Mouse (Mus musculus) cerebellum, postnatal 25 days (tissue): Measurements from ENCODE around the gene 4930432M17Rik.

Source experiments
- DNase-seq, 2 experiments: peaks; one replicate each; pipeline ENCODE4 v3.0.0; 2021; ENCODE audit warnings: mixed read lengths in 2 of 2

Gene 4930432M17Rik

DNA sequence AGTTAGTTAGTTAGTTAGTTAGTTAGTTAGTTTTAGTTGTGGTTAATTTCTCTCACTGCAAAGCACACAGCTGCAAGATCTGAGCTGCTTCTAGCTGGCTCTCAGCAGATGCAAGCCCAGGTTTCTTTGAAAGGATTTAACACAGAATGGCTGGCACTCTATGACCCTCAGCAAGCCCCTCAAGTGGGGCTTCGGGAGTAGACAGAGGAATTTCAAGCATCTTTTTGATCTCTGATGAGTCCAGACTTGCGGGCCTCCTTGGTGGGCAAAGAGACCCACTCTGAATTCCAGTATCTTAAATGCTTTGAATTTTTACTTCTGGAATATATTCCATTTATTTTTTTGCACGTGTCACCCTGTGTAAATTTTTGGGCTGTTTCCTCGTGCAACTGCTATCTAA is 8.4 kb downstream of the 4930432M17Rik start:
- no peak for DNase-seq

DNA sequence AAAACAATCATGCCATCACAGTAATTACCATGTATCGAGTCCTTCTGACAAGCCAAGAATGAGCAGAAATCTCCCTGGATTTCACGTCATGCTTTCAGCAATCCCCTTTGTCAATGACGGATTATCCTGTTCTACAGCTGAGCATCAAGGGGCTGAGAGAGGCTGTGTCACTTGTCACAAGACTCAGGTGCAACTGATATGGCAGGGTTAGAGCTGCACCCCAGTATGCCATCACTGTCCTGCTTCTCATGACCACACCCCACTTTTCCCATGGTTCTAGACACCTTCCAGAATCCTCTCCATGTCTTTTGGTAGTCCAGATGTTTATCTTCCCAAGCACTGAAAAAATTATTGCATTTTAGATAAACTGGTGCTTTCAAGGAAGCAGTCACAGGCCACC is 8.9 kb downstream of the 4930432M17Rik start:
- no peak for DNase-seq

DNA sequence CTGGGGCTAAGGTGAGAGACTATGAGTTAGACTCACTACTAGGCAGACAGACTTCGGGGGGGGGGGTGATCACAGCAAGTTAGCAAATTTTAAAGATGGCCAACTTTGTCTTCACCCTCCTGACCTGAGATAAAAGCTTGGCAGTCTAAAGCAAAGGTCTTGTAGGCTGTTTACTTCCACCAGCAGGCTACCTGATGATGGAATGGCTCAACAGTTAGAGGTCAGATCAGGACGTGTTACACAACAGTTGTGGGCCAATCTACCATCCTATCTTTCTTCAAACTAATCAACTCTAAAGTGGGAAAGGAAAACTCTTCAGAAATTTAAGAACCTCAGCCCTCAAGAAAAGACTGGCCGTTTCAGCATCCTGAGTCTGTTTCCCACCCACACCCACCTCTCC is 9.6 kb downstream of the 4930432M17Rik start:
- no peak for DNase-seq

DNA sequence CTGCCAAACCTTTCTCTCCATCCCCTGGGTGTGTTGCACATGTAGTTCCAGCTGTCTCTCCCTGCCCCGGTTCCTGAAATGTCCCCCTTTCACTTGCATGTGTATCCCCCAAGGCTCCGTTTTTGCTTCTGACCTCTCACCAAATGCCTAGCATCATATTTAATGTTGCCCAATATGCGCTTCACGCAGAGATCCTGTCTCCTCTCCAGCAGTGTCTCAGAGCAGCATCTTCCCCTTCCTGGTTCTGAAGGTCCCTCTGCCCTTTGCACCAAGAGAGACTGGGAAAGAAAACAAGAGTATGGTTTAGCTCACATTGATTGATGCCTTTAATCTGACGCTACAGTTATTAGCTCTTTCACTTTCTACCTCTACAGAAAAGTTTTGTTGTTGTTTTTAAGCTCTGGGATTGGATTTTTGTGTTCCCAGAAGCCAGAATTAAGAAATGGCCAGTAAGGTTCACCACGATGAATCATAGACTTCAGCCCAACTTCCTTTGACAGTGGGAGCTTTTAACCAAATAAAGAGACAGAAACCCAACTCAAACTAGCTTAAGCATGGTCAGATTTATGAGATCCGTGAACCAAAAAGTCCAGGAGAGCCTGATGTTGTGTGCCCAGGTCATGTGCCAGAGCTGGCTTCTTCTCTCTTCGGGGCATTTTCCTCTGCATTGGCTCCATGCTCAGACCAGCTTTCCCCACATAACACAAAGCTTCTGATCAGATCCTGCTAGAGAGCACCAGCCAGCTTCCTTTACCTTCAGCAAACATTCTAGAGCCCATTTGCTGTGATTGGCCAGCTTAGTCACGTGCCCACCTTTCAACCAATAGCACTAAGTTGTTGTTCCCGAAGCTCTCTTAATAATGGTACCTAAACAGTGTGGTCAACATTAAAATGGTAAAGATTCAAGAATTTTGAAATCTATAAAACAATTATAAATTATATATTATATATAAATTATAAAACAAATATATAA is 12.2 kb downstream of the 4930432M17Rik start:
- no peak for DNase-seq

DNA sequence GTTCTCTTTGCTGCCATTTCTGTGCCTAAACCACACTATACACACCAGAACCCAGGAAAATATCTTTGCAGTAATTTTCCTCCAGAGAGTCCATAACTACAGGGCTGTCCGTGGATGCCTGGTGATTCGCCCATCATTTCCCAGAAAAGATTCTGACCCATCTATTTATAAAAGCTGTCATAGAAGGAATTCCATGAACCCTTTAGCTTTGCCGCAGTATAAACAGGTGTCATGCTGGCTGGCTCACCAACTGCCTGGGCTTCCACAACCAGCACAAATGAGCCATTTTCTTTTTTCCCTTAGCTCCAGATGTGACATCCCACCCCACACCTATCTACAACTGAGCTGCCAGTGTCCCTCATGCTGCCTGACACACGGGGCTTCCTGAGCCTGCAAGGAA is 14.0 kb downstream of the 4930432M17Rik start:
- DNase-seq = no peak

DNA sequence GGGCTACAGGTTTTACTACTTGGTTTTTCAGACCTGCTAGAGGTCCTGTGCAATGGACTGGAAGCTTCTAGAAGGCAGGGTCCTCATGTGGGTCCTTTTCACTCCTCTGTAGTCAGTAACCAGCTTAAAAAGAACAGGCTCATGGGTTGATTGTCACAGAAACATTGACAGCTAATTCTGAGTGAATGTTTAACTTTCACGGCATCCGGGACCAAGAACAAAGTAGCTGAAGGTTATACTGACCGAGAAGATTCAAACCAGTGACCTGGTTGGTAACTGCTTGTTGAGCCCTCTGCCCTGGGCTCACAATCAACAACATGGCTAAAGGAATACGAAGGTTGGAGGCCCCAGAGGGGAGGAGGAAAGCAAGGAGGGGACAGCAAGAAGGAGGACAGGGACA is 14.4 kb downstream of the 4930432M17Rik start:
- DNase-seq = no peak

DNA sequence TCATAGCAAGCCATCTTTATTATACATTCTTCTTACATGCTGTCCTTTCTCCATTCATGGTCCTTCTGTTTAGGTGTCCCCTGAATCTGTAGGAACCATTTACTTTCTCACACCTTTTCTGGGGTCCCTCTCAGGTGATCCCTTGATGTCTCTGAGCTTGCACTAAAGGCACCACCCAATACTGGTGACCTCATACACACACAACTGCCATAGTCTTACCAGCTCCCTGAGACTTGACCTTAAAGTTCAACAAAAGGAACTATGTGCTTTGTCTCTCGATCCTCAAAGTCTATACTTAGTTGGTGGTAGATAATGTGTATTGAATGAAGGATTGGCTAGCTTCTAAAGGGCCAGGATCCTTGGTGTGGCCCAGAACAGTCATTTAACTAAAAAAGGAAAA is 15.4 kb downstream of the 4930432M17Rik start:
- DNase-seq = no peak

DNA sequence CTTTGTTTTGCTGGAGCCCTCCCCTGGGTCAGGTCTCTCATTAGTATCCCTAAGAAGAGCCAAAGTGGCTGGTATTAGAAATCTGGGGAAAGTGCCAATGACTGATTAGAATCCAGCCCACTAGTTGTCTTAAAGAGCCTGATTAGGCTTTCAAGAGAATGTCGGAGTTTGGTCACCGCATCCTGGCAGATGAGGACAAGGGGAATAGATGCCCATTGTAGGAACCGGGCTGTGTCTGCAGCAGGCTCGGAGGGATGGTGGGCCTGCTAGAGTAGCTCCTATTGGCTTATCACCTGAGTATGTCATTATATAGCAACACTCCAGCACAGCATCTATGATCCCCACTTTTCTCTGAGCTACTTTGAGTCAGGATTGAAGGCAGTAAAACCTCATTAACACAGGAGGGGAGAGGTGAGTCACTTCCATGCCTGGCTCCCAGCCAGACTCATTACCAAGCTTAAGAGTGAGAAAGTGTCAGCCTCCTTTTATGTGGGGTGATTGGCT is 15.9 kb downstream of the 4930432M17Rik start:
- peak in 1 of 2 experiments; percentile 42 for DNase-seq

DNA sequence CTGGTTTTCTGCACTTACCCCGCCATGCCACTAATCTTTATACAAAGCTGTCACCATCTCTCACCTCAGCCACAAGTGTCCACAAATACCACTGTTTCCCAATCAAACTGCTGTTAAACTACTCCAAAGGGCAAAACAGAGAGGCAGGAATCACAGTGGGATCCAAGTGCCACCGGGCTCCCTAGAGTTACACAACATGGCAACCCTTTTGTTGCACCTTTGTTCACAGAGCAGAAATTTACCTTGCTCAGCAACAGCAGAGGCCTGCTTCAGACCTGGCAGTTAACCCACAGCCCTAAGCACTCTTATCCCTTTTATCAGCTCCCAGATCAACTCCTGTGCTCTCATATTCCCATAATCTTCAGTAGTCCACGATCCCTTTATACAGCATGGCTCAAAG is 17.2 kb downstream of the 4930432M17Rik start:
- no peak for DNase-seq

DNA sequence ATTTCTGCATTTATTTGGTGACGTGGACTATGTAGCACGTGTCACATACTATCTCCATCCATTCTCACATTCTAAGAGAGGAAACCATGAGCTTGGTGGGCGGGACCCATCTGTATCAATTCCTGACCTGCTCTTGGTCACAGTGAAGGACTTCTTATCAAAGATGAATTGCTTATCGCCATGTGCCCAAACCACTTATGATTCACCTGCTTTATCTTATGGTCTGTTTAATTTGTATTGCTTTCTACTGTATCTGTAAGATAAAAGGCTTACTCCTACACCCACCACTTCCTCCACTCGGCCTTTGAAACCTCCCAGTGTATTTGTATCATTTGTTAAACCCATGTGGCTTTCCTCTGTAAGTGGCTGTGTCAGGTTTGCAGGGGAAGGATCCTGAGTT is 18.5 kb downstream of the 4930432M17Rik start:
- no peak for DNase-seq

DNA sequence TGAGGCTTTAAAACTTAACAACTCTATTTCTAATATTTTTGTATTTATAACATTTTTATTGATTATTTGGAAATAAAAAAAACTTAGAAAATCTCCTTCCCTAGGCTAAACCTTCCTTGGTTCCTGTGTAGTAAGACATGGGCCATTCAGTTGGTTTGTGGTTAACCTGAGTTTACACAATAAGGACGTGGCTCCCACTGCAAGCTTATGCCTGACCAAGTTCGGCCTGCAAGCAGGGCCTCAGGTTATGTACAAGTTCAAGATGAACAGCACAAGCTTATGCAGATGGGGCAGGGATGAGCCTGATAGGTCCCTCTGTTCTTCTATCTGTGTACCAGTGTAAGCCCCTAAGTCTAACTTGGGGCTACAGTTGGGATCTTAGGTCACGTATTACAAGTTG is 19.1 kb downstream of the 4930432M17Rik start:
- no peak for DNase-seq

DNA sequence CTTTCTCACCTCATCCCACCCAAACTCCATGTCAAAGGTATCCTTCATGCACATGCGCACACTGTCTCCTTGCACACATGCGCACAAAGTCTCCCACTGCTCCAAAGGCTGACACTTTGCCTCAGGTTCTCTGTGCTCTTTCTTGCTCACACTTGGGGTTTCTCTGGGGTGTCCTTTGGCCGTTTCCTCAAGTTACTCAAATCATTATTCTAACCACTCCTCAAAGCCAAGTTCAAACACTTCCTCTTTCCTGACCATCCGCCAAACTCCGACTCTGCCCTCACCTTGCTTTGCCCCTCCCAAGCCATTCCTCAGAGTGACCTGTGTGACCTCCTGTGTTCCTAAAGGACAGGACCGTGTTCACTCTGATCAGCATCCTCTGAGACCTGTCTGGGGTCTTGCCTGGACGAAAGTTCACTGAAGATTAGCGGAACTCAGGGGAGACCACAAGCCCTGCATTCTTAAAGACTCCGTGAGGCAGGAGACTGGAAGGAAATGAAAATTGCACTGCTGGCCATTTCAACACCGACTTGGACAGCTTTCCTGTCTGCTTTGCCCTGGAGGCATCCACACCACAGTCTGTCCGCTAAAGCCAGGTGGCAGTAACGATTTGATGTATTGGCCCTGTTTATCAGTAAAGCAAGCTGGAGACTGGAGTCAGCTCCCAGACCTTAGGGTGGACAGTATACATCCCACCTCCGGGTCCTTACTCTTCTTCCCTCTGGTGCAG is 22.6 kb downstream of the 4930432M17Rik start:
- DNase-seq = no peak

DNA sequence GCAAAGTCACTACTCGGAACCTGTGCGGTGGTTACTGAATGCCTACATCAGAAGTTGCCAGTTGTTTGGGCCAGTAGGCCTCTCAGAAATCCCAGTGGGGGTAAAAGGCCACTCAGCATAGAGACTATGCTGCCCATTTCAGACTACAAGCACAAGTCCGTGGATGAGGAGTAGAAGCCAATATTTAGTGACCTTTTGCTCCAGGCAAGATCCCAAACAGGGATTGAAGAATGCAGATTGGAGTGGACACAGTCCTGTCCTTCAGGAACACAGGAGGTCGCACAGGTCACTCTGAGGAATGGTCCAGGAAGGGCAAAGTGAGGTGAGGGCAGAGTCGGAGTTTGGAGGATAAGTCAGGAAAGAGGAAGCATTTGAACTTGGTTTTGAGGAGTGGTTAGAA is 23.2 kb downstream of the 4930432M17Rik start:
- DNase-seq = no peak

DNA sequence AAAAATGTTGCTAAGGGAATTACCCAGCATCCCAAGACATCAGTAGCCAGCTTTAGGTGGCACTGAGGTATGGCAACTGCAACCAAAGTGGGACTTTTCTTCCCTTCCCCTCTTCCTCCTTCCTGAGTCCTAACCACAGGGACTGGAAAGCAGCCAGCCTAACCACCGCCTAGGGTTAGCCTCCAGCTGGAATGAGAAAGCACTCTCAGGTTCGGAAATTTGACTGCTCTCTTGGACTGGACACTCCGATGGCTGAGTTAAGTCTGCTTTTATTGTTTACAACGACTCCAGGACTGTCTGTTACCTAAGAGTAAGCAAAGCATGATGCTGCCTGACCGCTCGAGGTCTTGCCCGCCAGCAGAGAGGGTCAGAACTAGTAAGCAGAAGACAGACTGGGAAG is 26.6 kb downstream of the 4930432M17Rik start:
- DNase-seq = peak in 1 of 2 experiments; percentile 36

DNA sequence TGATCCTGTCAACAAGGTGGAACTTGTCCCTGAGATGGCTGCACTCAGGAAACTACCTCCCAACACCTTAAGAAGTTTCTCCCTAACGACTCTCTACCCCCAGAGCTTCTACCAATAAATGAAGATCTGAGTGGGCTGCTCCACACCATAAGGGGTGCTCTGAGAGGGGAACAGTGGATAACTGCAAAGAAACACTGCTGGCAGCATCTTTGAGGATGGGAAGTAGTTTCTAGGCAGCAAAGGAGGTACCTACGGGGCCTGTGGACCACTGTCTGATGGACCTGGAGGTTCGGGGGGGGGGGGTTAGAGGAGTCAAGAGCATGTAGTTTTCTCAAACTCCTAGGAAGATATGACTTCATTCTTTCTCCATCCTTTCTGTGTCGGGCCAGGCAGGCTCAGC is 28.8 kb downstream of the 4930432M17Rik start:
- DNase-seq = no peak

DNA sequence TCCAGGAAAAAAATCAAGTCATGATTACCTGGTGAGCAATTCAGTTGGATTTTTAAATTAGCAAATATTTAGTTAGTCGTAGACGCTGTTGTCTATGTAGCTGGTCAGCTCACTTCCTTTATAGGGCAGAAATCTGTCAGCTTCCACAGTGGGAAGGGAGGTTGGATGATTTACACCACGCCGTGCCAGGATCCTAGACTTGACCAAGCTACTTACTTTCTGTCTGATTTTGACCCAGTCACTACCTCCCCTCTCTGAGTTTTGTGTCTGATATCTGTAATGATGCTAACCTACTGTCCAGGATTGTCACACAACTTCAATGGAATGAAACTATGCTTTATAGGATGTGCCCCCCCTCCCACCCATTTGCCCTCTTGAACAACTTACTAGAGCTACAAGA is 29.3 kb downstream of the 4930432M17Rik start:
- no peak for DNase-seq

DNA sequence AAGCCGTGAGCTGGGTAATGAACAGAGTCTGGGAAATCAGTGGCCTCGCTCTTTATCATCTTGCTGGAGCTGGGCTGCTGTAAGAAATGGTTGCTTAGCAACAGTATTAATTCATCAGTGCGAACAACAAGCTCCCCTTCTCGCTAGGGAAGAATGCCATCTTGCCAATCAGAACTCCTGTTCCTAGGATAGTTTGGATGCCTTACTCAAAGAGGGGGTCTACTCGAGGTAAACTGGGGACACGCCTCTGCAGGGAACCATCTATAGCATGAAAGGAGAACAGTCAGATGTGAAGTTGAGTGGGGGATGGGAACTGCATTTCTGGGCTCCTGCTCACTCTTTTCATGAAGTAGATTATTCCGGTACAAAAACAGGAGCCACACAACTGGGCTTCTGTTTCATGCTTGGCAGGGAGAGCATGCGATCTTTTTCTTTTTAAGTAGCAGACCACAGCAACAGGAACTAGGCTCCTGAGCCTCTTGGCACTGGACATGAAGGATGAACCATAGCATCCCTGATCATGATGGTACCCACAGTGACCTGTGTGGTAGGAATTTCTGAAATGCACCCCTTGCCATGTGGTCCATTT is 29.9 kb downstream of the 4930432M17Rik start:
- no peak for DNase-seq

DNA sequence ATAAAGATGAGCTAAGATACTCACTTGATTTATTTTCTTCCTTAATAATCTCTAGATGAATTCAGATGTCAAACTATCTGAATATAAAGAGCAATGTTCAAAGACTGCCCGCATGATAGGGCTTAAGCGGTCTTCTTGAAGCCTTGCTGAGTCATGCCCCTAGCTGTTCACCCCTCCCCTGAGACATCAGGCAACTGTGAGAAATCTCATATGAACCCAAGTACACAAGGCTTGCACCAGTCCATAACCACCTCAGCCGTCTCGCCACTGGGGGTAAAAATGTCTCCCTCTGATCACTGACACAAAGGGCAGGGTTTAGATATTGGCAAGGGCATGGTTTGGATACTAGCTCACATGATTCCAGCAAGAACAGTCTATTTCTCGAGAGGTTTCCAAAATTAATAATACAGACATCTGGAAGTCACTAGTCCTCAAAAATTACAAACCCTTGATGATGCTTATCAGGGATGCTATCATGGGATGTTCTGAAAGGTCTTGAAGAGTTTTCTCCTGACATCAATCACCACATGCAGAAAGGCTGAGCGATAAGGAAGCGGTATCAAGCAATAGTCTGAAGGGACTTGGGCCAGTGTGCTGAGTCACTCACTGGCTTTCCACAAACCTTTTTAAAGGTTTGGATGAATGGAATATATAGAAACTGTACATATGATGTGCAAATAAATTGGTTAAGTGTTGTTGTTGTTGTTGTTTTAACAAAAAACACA is 32.8 kb downstream of the 4930432M17Rik start:
- no peak for DNase-seq

DNA sequence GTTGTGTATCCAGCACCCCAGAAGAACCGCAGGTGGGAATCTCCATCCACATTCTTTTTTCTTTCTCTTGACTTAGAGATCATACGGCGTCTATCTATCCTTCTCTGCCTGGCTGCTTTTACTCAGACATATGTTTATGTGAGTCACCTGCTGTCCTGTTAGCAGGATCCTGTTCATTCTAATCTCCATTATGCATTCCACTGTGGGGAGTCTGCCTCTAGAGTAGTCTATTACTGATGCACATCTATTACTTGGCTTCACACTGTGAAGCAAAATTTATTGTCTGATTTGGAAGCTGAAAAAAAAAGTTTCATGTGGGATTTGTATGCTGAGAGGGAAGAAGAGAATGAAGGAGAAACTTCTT is 33.3 kb downstream of the 4930432M17Rik start:
- no peak for DNase-seq

DNA sequence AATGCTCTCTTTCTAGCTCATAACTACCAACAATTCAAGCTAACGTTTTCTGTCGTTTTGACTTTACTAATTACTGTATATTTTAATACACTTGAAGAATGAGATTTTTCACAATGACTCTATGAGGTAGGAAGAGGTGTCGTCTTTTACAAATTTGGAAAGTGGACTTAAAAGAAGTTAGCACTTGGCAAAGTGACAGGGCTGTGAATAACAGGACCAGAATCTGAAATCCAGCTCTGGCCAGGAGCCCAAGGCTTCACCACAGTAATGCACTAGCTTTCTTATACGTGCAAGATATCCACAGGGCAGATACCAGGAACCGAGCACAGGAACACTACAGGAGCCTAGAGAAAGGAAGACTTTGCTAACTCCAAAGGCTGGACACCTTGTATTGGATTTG is 35.5 kb downstream of the 4930432M17Rik start:
- no peak for DNase-seq

DNA sequence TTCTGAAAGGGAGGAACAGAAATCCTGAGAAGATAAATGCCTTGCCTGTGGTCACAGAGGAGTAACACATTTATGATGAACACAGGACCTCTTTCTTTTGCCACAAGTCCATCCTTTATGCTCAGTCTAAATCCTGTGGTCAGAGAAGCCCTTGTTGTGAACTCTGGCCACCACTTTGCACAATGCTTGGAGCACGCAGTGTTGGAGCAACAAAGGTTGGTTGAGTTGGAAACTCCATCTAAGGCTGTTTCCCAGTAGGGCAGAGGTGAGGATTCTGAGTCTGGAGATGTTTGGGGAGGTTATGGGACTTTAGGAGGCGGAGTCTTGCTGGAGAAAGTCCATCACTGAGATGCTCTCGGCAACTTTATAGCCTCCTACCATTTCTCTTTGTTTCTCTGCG is 36.5 kb downstream of the 4930432M17Rik start:
- no peak for DNase-seq

DNA sequence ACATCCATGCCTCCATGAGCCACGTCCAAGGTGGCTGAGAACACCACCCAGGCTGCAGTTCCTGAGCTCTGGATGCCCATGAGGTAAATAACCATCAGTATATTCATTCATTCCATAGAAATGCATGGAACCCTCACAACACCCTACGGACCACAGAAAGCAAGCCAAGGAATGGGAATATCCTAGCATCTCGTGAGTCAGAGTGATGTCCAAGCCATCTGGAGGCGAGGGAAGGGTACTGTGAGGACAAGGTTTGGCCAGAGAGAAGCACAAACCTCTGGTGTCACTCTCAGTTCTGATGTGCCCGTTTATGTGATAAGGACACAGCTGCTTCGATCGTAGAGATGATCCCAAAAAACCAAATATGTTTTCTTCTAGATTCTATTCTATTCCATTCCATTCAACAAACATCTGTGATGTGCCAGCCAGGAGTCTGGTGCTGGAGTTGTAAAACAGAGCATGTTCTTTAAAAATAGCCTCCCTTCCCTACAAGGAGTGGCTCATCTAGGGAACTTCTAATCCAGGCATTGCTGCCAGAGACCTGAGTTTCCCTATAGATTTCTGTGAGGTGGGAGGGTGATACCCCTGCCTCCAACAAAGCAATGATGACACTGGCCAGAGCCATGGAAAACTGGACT is 40.5 kb downstream of the 4930432M17Rik start:
- DNase-seq = no peak
